Mouse (Mus musculus) WW6 (cell line): Measurements from ENCODE around the gene Gm572.

Source experiments
- DNase-seq: peaks from one replicate; pipeline ENCODE4 v3.0.0-alpha.2; 2013; ENCODE audit warnings: low read depth, low spot score

Gm572 gene

DNA sequence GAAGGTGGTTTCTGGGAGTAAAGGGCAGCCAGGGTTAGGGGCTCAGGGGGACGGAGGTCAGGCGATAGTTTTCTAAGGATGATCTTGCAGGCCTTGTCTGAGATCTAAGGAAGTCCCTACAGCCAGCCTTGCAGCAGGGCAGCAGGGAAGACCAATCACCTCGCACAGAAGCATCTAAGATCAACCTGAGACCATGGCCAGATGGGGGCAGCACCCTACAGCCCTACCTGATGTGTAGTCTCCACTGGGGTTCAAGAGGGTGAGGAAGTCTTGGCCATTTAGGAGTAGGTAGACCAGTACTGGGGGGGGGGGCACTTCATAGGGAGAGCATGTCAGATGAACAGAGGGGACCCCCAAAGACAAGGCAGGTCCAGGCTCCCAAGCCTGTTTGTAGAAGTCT, 72.3 kb downstream of the Gm572 start:
- DNase-seq, result no peak
